Mouse (Mus musculus): ENCODE data around the gene Ccdc126. TPM values are rescaled to one million over a fixed set of nuclear protein-coding genes. Genes with fewer than 3 reads are reported as not detected.

The Ccdc126 gene
- polyA plus RNA-seq, 1 experiment from 2014 or later: 8.9 TPM

- Histone ChIP-seq H3K4me3 (no peak overlapping the region), H3K27me3 (no peaks in the 10 kb centered on the region), H3K4me1 (replicated peaks) (peaks cover 8% of the 10 kb centered on the region; the same call in 1 of the 2 replicates), H3K4me2 (no peak overlapping the region), H3K9ac (no peak overlapping the region), H3K36me3 (no peaks in the 10 kb centered on the region), H3K27ac (no peak overlapping the region), H3K9me3 (no peaks in the 10 kb centered on the region)
- WGBS: 89% methylated on average over 3 of the region's 3 CpGs
- ATAC-seq (ENCODE audit: low FRiP score): no peak
These were observed 2.3 kb downstream of the Ccdc126 start for GRCm38 (mm10) chr6:49321341-49321740.

DNA sequence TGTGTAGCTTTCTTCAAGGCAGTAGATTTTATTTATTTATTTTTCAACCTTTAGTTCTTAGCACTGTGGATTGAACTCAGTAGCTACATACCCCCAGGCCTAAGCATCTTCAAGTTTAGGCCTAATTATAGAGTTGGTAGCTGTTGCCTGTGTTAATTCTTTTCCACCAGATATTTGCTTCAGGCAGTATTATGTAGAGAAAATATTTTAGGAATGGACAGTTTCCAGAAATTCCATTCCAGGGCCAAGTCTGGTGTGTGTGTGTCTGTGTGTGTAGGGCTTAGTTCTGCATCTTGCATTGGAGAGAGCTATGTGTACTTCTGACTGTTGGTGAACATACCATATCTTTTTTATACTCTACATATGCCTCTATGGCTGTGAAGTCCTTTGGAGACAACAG is 3.0 kb downstream of the Ccdc126 start:
- Histone ChIP-seq H3K27ac (no peak overlapping the region), H3K9me3 (no peaks in the 10 kb centered on the region), H3K36me3 (no peaks in the 10 kb centered on the region), H3K4me3 (no peak overlapping the region), H3K4me2 (no peak overlapping the region), H3K27me3 (no peaks in the 10 kb centered on the region), H3K9ac (0 out of 2 replicates have a peak overlapping the region, but pooled peaks have one; percentile 11), H3K4me1 (replicated peaks) (peaks cover 8% of the 10 kb centered on the region; the same call in 1 of the 2 replicates)
- no peak for ATAC-seq (ENCODE audit: low FRiP score)

DNA sequence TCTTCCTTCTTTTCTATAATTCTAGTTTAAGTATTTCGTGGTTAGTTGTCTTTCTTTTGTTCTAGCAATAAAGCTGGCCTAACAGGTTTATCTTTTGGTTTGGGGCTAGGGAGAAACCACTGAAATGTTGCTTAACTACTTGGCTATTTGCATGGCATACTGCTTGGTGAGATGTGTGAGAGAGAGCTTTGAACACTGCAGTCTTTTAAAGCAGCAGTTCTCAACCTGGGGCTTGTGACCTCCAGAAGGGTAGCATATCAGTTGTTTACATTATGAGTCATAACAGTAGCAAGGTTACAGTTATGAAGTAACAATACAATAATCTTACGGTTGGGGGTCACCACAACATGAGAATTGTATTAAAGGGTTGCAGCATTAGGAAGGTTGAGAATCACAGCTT is 3.9 kb downstream of the Ccdc126 start:
- H3K27ac ChIP-seq: no peak overlapping the region
- no peaks in the 10 kb centered on the region for H3K9me3 ChIP-seq
- 81% methylated on average over 2 of the region's 2 CpGs for WGBS
- H3K4me3 ChIP-seq: no peak overlapping the region
- no peaks in the 10 kb centered on the region for H3K36me3 ChIP-seq
- H3K4me2 ChIP-seq: no peak overlapping the region
- H3K27me3 ChIP-seq: no peaks in the 10 kb centered on the region
- H3K9ac ChIP-seq: no peak overlapping the region
- no peak for ATAC-seq (ENCODE audit: low FRiP score)
- peaks cover 8% of the 10 kb centered on the region; the same call in 1 of the 2 replicates for H3K4me1 ChIP-seq (replicated peaks)

GRCm38 (mm10) chr6:49324528-49324927 is 5.5 kb downstream of the Ccdc126 start:
- no peak overlapping the region for H3K9ac ChIP-seq
- no peaks in the 10 kb centered on the region for H3K27me3 ChIP-seq
- ATAC-seq (ENCODE audit: low FRiP score): no peak
- no peak overlapping the region for H3K4me3 ChIP-seq
- peaks cover 8% of the 10 kb centered on the region; the same call in 1 of the 2 replicates for H3K4me1 ChIP-seq (replicated peaks)
- H3K27ac ChIP-seq: no peak overlapping the region
- no peak overlapping the region for H3K4me2 ChIP-seq
- H3K9me3 ChIP-seq: no peaks in the 10 kb centered on the region
- no peaks in the 10 kb centered on the region for H3K36me3 ChIP-seq
- WGBS: 71% methylated on average over 2 of the region's 2 CpGs

- 94% methylated on average over 1 of the region's 1 CpGs for WGBS
These were observed 6.2 kb downstream of the Ccdc126 start for GRCm38 (mm10) chr6:49325294-49325693.

DNA sequence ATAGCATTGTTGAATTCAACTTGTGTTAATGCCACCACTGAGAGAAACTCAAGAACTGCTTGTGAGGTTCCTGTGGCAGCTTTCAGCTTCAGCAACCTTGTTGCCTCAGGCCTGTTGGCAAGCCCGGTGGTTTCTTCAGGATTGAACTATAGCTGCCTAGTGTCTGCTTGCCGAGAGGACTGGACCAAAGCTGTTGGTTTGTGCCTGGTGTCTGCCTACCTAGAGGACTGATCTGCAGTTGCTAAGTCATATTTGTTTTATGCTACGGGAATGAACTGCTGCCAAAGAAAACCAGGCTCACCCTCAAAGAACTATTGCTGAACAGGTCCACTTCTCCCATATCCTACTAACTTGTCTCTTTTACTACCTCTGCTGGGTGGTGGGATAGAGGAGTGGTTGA is 7.8 kb downstream of the Ccdc126 start:
- no peaks in the 10 kb centered on the region for H3K9me3 ChIP-seq
- 89% methylated on average over 3 of the region's 3 CpGs for WGBS
- H3K4me3 ChIP-seq: no peak overlapping the region
- H3K4me1 ChIP-seq (replicated peaks): no peaks in the 10 kb centered on the region; the same call in 1 of the 2 replicates
- no peak overlapping the region for H3K9ac ChIP-seq
- H3K4me2 ChIP-seq: no peak overlapping the region
- no peaks in the 10 kb centered on the region for H3K36me3 ChIP-seq
- no peak for ATAC-seq (ENCODE audit: low FRiP score)
- no peaks in the 10 kb centered on the region for H3K27me3 ChIP-seq
- H3K27ac ChIP-seq: no peak overlapping the region

More at GRCm38 (mm10) chr6:49325294-49325693, 6.2 kb downstream of the Ccdc126 start:
- Histone ChIP-seq H3K4me2 (no peak overlapping the region), H3K27me3 (no peaks in the 10 kb centered on the region), H3K9me3 (no peaks in the 10 kb centered on the region), H3K27ac (no peak overlapping the region), H3K4me3 (no peak overlapping the region), H3K36me3 (no peaks in the 10 kb centered on the region), H3K9ac (no peak overlapping the region), H3K4me1 (replicated peaks) (peaks cover 3% of the 10 kb centered on the region; the same call in 1 of the 2 replicates)
- no peak for ATAC-seq (ENCODE audit: low FRiP score)

GRCm38 (mm10) chr6:49331369-49332059 is 12.4 kb downstream of the Ccdc126 start:
- H3K27me3 ChIP-seq: no peaks in the 10 kb centered on the region
- no peaks in the 10 kb centered on the region for H3K9me3 ChIP-seq
- no peak overlapping the region for H3K4me3 ChIP-seq
- peaks cover 8% of the 10 kb centered on the region; the same call in 1 of the 2 replicates for H3K36me3 ChIP-seq
- ATAC-seq (ENCODE audit: low FRiP score): no peak
- WGBS: 73% methylated on average over 5 of the region's 5 CpGs
- no peaks in the 10 kb centered on the region; the same call in 1 of the 2 replicates for H3K4me1 ChIP-seq (replicated peaks)
- H3K27ac ChIP-seq: no peak overlapping the region
- no peak overlapping the region for H3K4me2 ChIP-seq
- no peak overlapping the region for H3K9ac ChIP-seq

GRCm38 (mm10) chr6:49332060-49332370 is 12.9 kb downstream of the Ccdc126 start:
- H3K36me3 ChIP-seq: peaks cover 8% of the 10 kb centered on the region; the same call in 1 of the 2 replicates
- 75% methylated on average over 13 of the region's 13 CpGs for WGBS
- H3K4me2 ChIP-seq: no peak overlapping the region
- no peak overlapping the region for H3K4me3 ChIP-seq
- no peaks in the 10 kb centered on the region for H3K27me3 ChIP-seq
- no peak overlapping the region for H3K27ac ChIP-seq
- ATAC-seq (ENCODE audit: low FRiP score): no peak
- no peaks in the 10 kb centered on the region; the same call in 1 of the 2 replicates for H3K4me1 ChIP-seq (replicated peaks)
- H3K9ac ChIP-seq: no peak overlapping the region
- no peaks in the 10 kb centered on the region for H3K9me3 ChIP-seq

- ATAC-seq (ENCODE audit: low FRiP score): no peak
- Histone ChIP-seq H3K4me2 (no peak overlapping the region), H3K4me3 (no peak overlapping the region), H3K27ac (no peak overlapping the region), H3K4me1 (replicated peaks) (no peaks in the 10 kb centered on the region), H3K9ac (no peak overlapping the region), H3K36me3 (peaks cover 8% of the 10 kb centered on the region; the same call in 1 of the 2 replicates), H3K9me3 (no peaks in the 10 kb centered on the region), H3K27me3 (no peaks in the 10 kb centered on the region)
- 13% methylated on average over 9 of the region's 9 CpGs for WGBS
These were observed 19.5 kb downstream of the Ccdc126 start for GRCm38 (mm10) chr6:49338566-49338965.

DNA sequence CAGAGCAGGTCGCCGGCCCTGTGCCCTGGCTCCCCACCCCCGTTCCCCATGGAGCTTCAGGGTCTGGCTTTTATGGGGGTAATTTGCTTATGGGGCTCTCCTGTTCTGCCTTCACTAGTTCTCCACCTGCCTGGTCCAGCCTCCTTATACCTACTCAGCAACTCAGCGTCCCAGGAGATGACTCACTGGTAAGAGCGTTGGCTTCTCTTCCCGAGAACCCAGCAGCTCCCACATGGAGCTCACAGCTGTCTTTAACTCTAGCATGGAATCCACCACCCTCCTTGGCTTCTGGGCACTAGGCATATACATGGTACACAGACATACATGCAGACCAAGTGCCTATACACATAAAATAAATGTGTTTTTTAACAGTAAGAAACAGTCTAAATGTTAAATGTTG is 20.1 kb downstream of the Ccdc126 start:
- no peaks in the 10 kb centered on the region for H3K9me3 ChIP-seq
- H3K36me3 ChIP-seq: peaks cover 6% of the 10 kb centered on the region; the same call in 1 of the 2 replicates
- no peaks in the 10 kb centered on the region for H3K4me1 ChIP-seq (replicated peaks)
- 35% methylated on average over 6 of the region's 6 CpGs for WGBS
- no peak overlapping the region for H3K4me2 ChIP-seq
- H3K4me3 ChIP-seq: no peak overlapping the region
- ATAC-seq (ENCODE audit: low FRiP score): no peak
- no peak overlapping the region for H3K27ac ChIP-seq
- no peaks in the 10 kb centered on the region for H3K27me3 ChIP-seq
- no peak overlapping the region for H3K9ac ChIP-seq

- H3K36me3 ChIP-seq: no peaks in the 10 kb centered on the region; the same call in 1 of the 2 replicates
- H3K4me3 ChIP-seq: no peak overlapping the region
- 84% methylated on average over 14 of the region's 14 CpGs for WGBS
- ATAC-seq (ENCODE audit: low FRiP score): no peak
- no peaks in the 10 kb centered on the region for H3K27me3 ChIP-seq
- H3K4me2 ChIP-seq: no peak overlapping the region
- H3K9me3 ChIP-seq: no peaks in the 10 kb centered on the region
- no peaks in the 10 kb centered on the region for H3K4me1 ChIP-seq (replicated peaks)
- H3K27ac ChIP-seq: no peak overlapping the region
- no peak overlapping the region for H3K9ac ChIP-seq
These were observed 24.8 kb downstream of the Ccdc126 start for GRCm38 (mm10) chr6:49343737-49344469.

DNA sequence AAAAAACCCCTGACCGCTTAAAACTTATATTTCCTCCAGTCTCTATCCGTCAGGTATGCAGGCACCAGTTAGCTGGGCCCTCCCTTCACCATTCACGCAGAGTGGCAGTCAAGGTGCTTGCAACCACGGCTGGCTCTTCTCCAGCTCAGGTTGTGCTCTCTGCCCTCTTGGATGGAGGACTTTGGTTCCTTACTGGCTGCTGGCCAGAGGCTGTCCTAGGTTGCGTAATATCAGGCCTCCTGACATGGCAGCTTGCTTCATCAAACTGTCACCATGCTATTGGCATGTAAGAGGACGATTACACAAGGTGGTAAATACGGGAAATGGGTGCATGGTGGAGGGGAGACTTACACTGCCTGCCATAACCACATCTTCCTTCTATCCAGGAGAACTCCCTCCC is 30.8 kb downstream of the Ccdc126 start:
- no peak for ATAC-seq (ENCODE audit: low FRiP score)
- Histone ChIP-seq H3K4me1 (replicated peaks) (no peaks in the 10 kb centered on the region), H3K36me3 (no peaks in the 10 kb centered on the region), H3K4me2 (no peak overlapping the region), H3K4me3 (no peak overlapping the region), H3K9me3 (no peaks in the 10 kb centered on the region), H3K9ac (no peak overlapping the region), H3K27ac (no peak overlapping the region), H3K27me3 (no peaks in the 10 kb centered on the region)
- 92% methylated on average over 7 of the region's 7 CpGs for WGBS

DNA sequence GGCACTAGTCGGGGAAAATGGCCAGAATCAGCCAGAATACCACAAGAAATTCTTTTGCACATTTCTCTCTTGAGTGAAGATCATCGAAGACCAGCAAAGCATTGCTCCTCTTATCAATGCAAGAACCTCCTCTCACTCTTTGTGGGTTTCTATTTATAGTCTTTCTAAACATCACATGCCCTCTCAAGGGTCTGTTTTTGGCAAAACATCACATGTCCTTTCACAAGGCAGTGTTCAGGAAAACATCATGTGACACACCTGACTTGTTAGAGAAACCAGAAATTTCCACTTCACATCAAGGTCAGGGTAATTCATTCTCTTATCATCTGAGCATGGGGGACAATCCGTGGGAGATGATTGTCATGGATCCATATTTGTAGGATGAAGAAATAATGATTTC is 35.5 kb downstream of the Ccdc126 start:
- Histone ChIP-seq H3K4me1 (replicated peaks) (no peaks in the 10 kb centered on the region), H3K9ac (no peak overlapping the region), H3K27me3 (no peaks in the 10 kb centered on the region), H3K9me3 (no peaks in the 10 kb centered on the region), H3K27ac (no peak overlapping the region), H3K36me3 (no peaks in the 10 kb centered on the region), H3K4me2 (no peak overlapping the region), H3K4me3 (no peak overlapping the region)
- 94% methylated on average over 3 of the region's 3 CpGs for whole genome bisulfite sequencing
- no peak for ATAC-seq (ENCODE audit: low FRiP score)

Measured in hindbrain, embryonic 13.5 days (tissue).